Mouse (Mus musculus): ENCODE data around the gene Hpse2. TPM values are rescaled to one million over a fixed set of nuclear protein-coding genes. Genes with fewer than 3 reads are reported as not detected.

Hpse2 gene
- polyA plus RNA-seq, 1 experiment from 2014 or later: 14.9 TPM

DNA sequence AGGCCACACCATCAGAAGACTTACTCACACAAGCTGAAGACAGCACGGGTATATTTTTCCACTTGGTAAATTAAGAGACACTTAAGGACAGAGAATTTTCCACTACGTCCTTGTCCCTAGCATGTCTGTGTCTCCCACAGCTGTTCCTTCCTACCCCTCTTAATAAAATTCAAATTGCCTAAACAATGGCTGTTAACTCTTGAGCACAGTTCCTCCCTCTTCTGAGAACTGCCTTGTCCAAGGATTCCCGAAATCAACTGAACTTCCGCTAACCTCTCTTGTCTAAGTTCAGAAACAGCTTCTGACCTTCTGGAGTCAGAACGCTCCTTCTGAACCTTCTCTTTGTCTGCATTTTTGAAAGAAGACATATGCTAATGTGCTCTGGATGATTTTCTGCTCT is 496.6 kb downstream of the Hpse2 start:
- no peak overlapping the region for H3K27ac ChIP-seq
- no peaks in the 10 kb centered on the region for H3K4me1 ChIP-seq
- no peaks in the 10 kb centered on the region for H3K36me3 ChIP-seq
- ATAC-seq (ENCODE audit: insufficient number of reproducible peaks, insufficient read depth, low FRiP score, low TSS enrichment): no peak
- 60% methylated on average over 5 of the region's 5 CpGs for WGBS
- H3K27me3 ChIP-seq: no peaks in the 10 kb centered on the region
- H3K4me3 ChIP-seq: no peak overlapping the region
- H3K9me3 ChIP-seq: no peaks in the 10 kb centered on the region
- H3K4me2 ChIP-seq (replicated peaks): no peak overlapping the region
- no peak overlapping the region for H3K9ac ChIP-seq

DNA sequence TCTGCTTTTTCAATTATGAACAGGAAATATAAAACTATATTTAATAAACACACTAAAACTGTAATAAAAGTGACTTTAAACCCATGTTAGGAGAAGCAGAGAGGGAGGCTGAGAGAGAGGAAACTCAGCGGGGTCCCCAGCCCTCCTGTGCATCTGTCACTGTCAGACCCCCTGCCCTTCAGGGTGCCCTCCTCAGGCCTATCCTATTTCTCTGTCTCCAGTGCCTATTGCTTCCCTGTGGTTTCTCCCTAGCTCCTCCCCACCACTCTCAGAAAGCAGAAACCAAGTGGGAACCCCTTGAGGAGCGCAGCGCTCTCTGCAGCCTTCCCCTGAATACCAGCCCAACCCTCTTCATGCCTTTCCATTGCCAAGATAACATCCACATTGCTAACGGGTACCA is 510.5 kb downstream of the Hpse2 start:
- H3K27me3 ChIP-seq: no peaks in the 10 kb centered on the region
- no peaks in the 10 kb centered on the region for H3K4me1 ChIP-seq
- H3K27ac ChIP-seq: no peak overlapping the region
- H3K9me3 ChIP-seq: no peaks in the 10 kb centered on the region
- H3K9ac ChIP-seq: no peak overlapping the region
- ATAC-seq (ENCODE audit: insufficient number of reproducible peaks, insufficient read depth, low FRiP score, low TSS enrichment): no peak
- 56% methylated on average over 4 of the region's 4 CpGs for WGBS
- no peak overlapping the region for H3K4me3 ChIP-seq
- H3K36me3 ChIP-seq: no peaks in the 10 kb centered on the region
- no peak overlapping the region for H3K4me2 ChIP-seq (replicated peaks)

DNA sequence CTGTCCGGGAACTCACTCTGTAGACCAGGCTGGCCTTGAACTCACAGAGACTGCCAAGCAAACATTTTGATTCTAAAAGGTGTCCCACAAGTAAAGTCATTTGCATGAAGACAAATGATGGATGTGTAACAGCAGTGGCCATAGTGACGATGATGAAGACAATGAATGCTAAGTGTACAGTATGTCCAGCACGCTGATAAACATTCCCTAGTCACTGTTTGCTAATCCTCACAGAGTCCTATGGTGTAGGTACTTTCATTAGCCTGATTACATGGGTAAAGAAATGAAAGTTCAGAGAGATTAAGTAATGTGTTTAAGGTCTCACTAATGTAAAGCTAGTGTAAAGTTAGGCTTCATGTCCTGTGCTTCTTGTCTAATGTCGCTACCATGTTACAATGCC is 511.6 kb downstream of the Hpse2 start:
- ATAC-seq (ENCODE audit: insufficient number of reproducible peaks, insufficient read depth, low FRiP score, low TSS enrichment): no peak
- Histone ChIP-seq H3K4me2 (replicated peaks) (no peak overlapping the region), H3K4me3 (no peak overlapping the region), H3K9ac (no peak overlapping the region), H3K27me3 (no peaks in the 10 kb centered on the region), H3K9me3 (no peaks in the 10 kb centered on the region), H3K27ac (no peak overlapping the region), H3K36me3 (no peaks in the 10 kb centered on the region), H3K4me1 (no peaks in the 10 kb centered on the region)
- WGBS: 80% methylated on average over 4 of the region's 4 CpGs

DNA sequence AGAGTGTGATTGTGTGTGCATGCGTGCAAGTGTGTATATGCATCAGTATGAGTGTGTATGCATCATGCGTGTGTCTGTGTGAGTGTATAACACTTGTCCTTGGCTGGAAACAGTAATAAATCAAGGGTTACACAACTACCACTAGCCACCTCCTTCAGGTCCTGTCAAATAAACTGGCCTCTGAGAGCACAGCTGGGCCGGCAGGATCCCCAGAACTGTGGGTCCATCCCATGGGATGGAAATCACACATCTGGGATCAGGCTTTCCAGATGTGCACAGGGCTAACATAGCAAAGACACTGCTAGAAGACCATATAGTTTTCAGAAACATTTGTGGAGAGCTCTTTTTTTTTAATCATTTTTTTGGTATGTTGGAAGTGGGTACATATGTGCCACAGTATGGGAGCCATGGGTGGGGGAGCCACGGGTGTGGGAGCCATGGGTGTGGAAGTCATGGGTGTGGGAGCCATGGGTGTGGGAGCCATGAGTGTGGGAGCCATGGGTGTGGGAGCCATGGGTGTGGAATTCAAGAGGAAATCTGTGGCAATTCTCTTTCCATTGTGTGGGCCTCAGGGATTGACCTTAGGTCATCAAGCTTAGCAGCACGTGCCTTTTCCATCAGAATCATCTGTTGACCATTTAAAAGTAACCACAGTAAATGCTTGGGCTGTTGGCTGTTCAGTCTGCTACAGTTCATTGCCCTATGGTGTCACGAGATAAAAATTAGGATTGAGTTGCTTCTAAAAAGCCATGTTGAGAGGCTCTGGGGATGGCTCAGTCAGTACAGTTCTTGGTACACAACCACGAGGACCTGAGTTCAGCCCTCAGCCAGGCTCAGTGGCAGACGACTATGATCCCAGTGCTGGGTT is 518.3 kb downstream of the Hpse2 start:
- H3K36me3 ChIP-seq: no peaks in the 10 kb centered on the region
- no peaks in the 10 kb centered on the region for H3K27me3 ChIP-seq
- H3K4me2 ChIP-seq (replicated peaks): no peak overlapping the region
- H3K9ac ChIP-seq: no peak overlapping the region
- no peak for ATAC-seq (ENCODE audit: insufficient number of reproducible peaks, insufficient read depth, low FRiP score, low TSS enrichment)
- H3K4me1 ChIP-seq: no peaks in the 10 kb centered on the region
- WGBS: 74% methylated on average over 8 of the region's 8 CpGs
- H3K4me3 ChIP-seq: no peak overlapping the region
- H3K27ac ChIP-seq: no peak overlapping the region
- no peaks in the 10 kb centered on the region for H3K9me3 ChIP-seq

DNA sequence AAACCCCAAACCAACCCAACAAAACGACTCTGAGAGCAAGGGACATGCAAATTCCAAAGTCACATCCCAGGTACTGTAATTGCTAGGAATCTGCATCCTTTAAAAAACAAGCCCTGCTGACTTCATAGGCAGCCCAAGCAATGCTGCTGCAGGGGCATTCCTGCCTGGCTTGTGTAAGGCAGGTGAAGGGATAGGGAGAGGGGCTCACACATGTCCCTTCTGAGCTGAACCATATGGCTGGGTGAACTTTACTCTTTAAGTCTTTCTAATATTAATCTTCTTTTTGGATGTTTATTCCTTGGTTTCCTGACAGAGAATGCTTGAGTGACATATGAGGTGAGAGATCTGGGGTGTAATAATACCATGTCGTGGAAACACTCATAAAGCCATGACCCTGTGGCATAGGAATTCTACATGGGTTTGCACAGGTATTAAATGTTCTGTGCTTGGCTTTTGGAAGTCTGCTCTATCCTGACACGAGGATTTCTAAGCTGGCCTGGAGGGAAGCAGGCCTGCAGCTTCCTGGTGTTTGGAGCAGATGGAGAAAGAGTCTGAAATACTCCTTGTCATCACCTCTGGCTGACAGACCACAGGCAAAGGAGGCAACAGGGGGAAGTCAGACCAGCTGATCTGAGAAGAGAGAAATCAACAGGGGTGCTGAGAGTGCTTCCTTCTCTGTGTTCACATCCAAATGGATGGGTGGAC is 519.0 kb downstream of the Hpse2 start:
- ATAC-seq (ENCODE audit: insufficient number of reproducible peaks, insufficient read depth, low FRiP score, low TSS enrichment): no peak
- no peak overlapping the region for H3K4me2 ChIP-seq (replicated peaks)
- 38% methylated on average over 3 of the region's 3 CpGs for WGBS
- no peak overlapping the region for H3K4me3 ChIP-seq
- no peaks in the 10 kb centered on the region for H3K4me1 ChIP-seq
- H3K9ac ChIP-seq: no peak overlapping the region
- no peak overlapping the region for H3K27ac ChIP-seq
- H3K9me3 ChIP-seq: no peaks in the 10 kb centered on the region
- no peaks in the 10 kb centered on the region for H3K27me3 ChIP-seq
- no peaks in the 10 kb centered on the region for H3K36me3 ChIP-seq

DNA sequence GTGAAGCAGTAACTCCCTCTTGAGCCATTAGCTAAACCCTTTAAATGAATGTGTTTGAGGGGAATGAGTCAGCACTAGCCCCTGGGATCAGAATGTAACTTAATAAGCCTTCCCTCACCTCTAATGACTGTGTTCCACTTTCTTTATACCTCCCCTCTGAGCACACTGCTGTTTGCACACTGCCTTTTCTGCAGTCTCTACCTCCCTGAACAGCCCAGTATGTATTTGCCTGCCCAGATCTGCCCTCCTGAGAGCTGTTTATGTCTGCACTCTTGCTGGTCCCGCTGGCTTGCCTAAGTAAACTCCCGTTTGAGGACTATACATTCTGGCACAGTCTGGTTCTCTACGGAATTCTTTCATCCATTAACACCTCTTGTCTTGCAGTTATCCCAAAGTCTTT is 525.1 kb downstream of the Hpse2 start:
- Histone ChIP-seq H3K9me3 (no peaks in the 10 kb centered on the region), H3K4me2 (replicated peaks) (no peak overlapping the region), H3K27ac (no peak overlapping the region), H3K36me3 (no peaks in the 10 kb centered on the region), H3K9ac (no peak overlapping the region), H3K4me1 (no peaks in the 10 kb centered on the region), H3K27me3 (no peaks in the 10 kb centered on the region), H3K4me3 (no peak overlapping the region)
- WGBS: 48% methylated on average over 3 of the region's 3 CpGs
- no peak for ATAC-seq (ENCODE audit: insufficient number of reproducible peaks, insufficient read depth, low FRiP score, low TSS enrichment)

DNA sequence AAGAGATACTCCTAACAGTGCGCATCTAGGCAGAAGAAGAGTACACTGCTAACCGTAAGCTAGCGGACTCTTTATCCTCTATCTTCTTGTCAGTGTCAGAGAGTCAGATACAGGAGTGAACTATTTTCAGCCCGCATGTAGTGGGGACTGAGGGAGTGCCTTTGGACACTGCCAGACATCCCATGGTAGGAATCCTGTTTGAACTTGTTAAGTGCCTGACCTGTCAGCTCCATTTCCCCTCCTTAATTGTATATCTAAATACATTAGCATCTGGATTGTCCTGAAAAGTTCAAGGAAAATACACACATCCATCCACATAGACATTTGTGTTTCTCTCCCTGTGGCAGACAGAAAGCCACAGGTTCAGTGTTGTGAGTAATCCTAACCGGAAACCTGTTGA is 531.1 kb downstream of the Hpse2 start:
- no peak overlapping the region for H3K27ac ChIP-seq
- no peak overlapping the region for H3K9ac ChIP-seq
- no peak overlapping the region for H3K4me2 ChIP-seq (replicated peaks)
- 86% methylated on average over 5 of the region's 5 CpGs for WGBS
- no peaks in the 10 kb centered on the region for H3K27me3 ChIP-seq
- ATAC-seq (ENCODE audit: insufficient number of reproducible peaks, insufficient read depth, low FRiP score, low TSS enrichment): no peak
- no peak overlapping the region for H3K4me3 ChIP-seq
- H3K36me3 ChIP-seq: no peaks in the 10 kb centered on the region
- H3K9me3 ChIP-seq: no peaks in the 10 kb centered on the region
- H3K4me1 ChIP-seq: no peaks in the 10 kb centered on the region

DNA sequence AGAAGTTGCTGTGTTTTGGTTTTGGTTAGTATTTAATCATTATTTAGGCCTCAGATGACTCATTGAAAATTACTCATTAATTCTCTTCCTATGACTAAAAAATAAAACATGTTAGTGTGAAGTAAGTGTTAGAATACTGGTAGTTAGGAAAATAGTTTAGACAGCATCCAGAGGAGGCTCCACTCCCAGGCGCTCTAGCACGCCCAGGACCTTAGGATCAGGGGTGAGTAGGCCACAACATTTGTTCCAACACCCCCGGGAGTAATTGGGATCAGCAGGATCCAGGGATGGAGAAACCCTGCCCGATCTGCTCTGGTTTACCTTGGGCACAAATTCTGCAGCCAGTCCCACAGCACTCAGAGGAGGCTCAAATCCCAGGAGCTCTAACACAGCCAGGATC is 532.5 kb downstream of the Hpse2 start:
- no peaks in the 10 kb centered on the region for H3K4me1 ChIP-seq
- H3K4me3 ChIP-seq: no peak overlapping the region
- ATAC-seq (ENCODE audit: insufficient number of reproducible peaks, insufficient read depth, low FRiP score, low TSS enrichment): no peak
- H3K9me3 ChIP-seq: no peaks in the 10 kb centered on the region
- no peak overlapping the region for H3K27ac ChIP-seq
- 80% methylated on average over 4 of the region's 4 CpGs for WGBS
- no peak overlapping the region for H3K4me2 ChIP-seq (replicated peaks)
- no peaks in the 10 kb centered on the region for H3K27me3 ChIP-seq
- no peak overlapping the region for H3K9ac ChIP-seq
- no peaks in the 10 kb centered on the region for H3K36me3 ChIP-seq

DNA sequence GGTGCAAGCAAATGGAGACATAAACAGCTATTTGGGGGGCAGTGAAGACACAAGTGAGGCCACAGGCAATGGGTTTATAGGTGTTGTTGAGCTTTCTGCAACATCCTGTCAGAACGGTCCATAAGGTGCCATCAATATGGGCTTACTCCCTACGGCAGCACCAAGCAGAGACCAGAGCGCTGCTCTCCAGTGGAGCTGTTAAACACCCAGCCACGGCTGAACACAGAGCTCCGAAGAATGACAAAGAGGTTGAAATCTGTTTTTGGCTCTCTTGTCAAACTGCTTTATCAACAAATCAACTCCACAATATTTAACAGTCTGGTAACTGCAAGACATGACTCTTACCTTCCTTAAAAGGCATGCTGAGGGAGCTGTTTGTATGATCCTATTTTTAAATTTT is 537.7 kb downstream of the Hpse2 start:
- no peaks in the 10 kb centered on the region for H3K36me3 ChIP-seq
- H3K9ac ChIP-seq: no peak overlapping the region
- no peak for ATAC-seq (ENCODE audit: insufficient number of reproducible peaks, insufficient read depth, low FRiP score, low TSS enrichment)
- no peaks in the 10 kb centered on the region for H3K4me1 ChIP-seq
- no peak overlapping the region for H3K27ac ChIP-seq
- H3K27me3 ChIP-seq: no peaks in the 10 kb centered on the region
- no peaks in the 10 kb centered on the region for H3K9me3 ChIP-seq
- 80% methylated on average over 5 of the region's 5 CpGs for WGBS
- no peak overlapping the region for H3K4me2 ChIP-seq (replicated peaks)
- no peak overlapping the region for H3K4me3 ChIP-seq

DNA sequence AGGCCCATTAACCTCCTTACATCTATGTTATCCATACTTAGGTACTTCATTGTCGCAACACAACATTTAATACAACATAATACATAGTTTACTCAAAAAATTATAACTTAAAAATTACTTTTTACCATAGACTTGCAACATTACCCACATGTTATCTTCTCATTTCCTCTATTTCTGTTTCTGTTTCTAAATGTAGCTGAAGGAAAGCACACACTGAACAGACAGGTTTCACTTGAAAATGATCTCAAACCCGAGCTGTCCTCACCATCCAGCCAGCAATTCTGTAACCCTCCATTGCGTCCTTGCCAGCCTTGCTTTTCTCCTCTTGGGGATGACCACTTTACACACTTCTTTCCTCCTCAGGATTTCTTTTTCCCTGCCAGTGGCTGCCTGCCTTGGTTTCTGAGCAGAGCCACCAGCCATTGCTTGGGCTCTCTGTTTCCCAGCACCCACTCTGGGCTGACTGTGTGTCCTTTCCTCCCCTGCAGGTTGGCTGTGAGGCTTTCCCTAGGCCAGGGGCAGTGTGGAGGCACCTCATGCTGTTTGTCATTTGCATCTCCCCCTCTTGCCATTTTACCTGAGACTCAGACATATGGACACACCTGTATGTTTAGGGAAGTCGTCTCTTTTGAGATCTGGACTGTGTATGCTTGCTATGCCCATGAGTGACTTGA is 548.4 kb downstream of the Hpse2 start:
- Histone ChIP-seq H3K27ac (no peak overlapping the region), H3K4me3 (no peak overlapping the region), H3K27me3 (no peaks in the 10 kb centered on the region), H3K4me1 (no peaks in the 10 kb centered on the region), H3K9ac (no peak overlapping the region), H3K9me3 (no peaks in the 10 kb centered on the region), H3K4me2 (replicated peaks) (no peak overlapping the region), H3K36me3 (no peaks in the 10 kb centered on the region)
- 81% methylated on average over 4 of the region's 4 CpGs for WGBS
- ATAC-seq (ENCODE audit: insufficient number of reproducible peaks, insufficient read depth, low FRiP score, low TSS enrichment): no peak

DNA sequence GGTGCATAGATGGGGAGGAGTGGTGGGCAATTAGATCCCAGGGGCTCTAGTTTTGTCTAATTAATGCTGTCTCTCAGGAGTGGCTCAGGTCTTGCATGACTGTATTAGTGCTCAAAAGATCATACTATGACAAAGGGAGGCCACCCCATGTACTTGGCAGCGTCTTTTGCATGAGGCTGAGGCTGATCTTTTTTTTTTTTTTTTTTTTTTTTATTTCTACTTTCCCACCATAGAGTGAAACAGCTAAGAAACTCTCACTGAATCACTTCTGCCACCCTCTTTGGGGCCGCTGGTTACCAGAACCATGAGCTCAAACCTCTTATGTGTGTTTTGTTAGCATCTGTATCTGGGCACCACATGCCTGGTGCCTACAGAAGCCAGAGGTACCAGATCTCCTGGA is 549.0 kb downstream of the Hpse2 start:
- H3K27me3 ChIP-seq: no peaks in the 10 kb centered on the region
- H3K36me3 ChIP-seq: no peaks in the 10 kb centered on the region
- H3K4me1 ChIP-seq: no peaks in the 10 kb centered on the region
- H3K9me3 ChIP-seq: no peaks in the 10 kb centered on the region
- H3K4me3 ChIP-seq: no peak overlapping the region
- no peak for ATAC-seq (ENCODE audit: insufficient number of reproducible peaks, insufficient read depth, low FRiP score, low TSS enrichment)
- WGBS: 92% methylated on average over 2 of the region's 2 CpGs
- H3K4me2 ChIP-seq (replicated peaks): no peak overlapping the region
- H3K27ac ChIP-seq: no peak overlapping the region
- no peak overlapping the region for H3K9ac ChIP-seq

DNA sequence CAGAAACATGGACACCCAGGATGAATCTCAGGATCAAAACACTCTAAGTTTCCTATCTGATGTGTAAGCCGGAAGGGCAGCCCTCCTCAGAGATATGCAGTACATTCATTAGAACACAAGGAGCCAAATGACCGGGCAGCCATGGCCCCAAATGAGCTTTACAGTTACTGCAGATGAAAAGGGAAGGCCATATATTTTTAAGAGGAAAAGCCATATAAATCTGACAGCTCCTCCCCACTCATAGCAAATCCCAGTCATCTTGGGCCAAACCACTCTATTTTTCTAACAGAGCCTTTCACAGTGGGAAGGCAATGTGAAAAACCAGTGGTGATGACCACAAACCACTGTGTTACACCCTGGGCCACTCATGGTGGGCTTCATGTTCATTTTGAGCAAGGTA is 549.9 kb downstream of the Hpse2 start:
- no peak overlapping the region for H3K4me3 ChIP-seq
- H3K27ac ChIP-seq: no peak overlapping the region
- no peaks in the 10 kb centered on the region for H3K36me3 ChIP-seq
- H3K27me3 ChIP-seq: no peaks in the 10 kb centered on the region
- no peak for ATAC-seq (ENCODE audit: insufficient number of reproducible peaks, insufficient read depth, low FRiP score, low TSS enrichment)
- H3K9ac ChIP-seq: no peak overlapping the region
- H3K4me2 ChIP-seq (replicated peaks): no peak overlapping the region
- WGBS: 94% methylated on average over 2 of the region's 2 CpGs
- H3K4me1 ChIP-seq: no peaks in the 10 kb centered on the region
- H3K9me3 ChIP-seq: no peaks in the 10 kb centered on the region

Data from embryonic facial prominence, embryonic 12.5 days (tissue).